Mouse (Mus musculus) thymus, adult 2 months (tissue): ENCODE results near the gene Fgf15.

Source experiments
- CTCF ChIP-seq: fragments of 200-500 bp; IDR thresholded peaks from 2 replicates; pipeline ENCODE4 v1.5.1; 2012; ENCODE audit warnings: mild to moderate bottlenecking, control low read depth, low read length, moderate library complexity, borderline replicate concordance; ENCODE audit not compliant: control insufficient read depth, poor library complexity, insufficient read depth; ENCODE audit errors: extremely low read depth
- POLR2A ChIP-seq: fragments of 200-500 bp; IDR thresholded peaks from 2 replicates; pipeline ENCODE4 v1.6.1; 2012; ENCODE audit warnings: mild to moderate bottlenecking, low read length, control low read depth, moderate library complexity; ENCODE audit not compliant: control insufficient read depth, poor library complexity, insufficient read depth; ENCODE audit errors: extremely low read depth

GRCm38 (mm10) chr7:144873160-144873559 is 23.2 kb upstream of the Fgf15 start:
- no peak for TF ChIP-seq CTCF
- TF ChIP-seq POLR2A, result no peak
